Mouse (Mus musculus) midbrain, embryonic 16.5 days (tissue): ENCODE data around the gene Nrip1. TPM values are rescaled to one million over a fixed set of nuclear protein-coding genes. Genes with fewer than 3 reads are reported as not detected.

Experiments used
- ATAC-seq: fragments of 200-750 bp; cut with Nextera tagmentation; 2 replicates; pipeline ENCODE4 v1.8.0; 2017; ENCODE audit warnings: moderate TSS enrichment
- H3K27ac ChIP-seq: fragments of 300-500 bp; sonication (generic); 2 replicates; pipeline ENCODE4 v1.5.1; 2014; ENCODE audit warnings: mild to moderate bottlenecking, low read length, mixed read lengths
- H3K27me3 ChIP-seq: fragments of 300-500 bp; sonication (generic); 2 replicates; pipeline ENCODE4 v1.6.1; 2014; ENCODE audit warnings: low read depth, low read length, mixed read lengths; ENCODE audit not compliant: control insufficient read depth, insufficient read depth
- H3K36me3 ChIP-seq: fragments of 300-500 bp; sonication (generic); 2 replicates; pipeline ENCODE4 v1.6.1; 2014; ENCODE audit warnings: mild to moderate bottlenecking, low read length, moderate library complexity, mixed read lengths; ENCODE audit not compliant: control insufficient read depth, insufficient read depth
- H3K4me1 ChIP-seq: fragments of 300-500 bp; sonication (generic); 2 replicates; pipeline ENCODE4 v1.6.1; 2014; ENCODE audit warnings: mild to moderate bottlenecking, low read length, mixed read lengths; ENCODE audit not compliant: control insufficient read depth, insufficient read depth
- H3K4me2 ChIP-seq: fragments of 300-500 bp; sonication (generic); 2 replicates; pipeline ENCODE4 v1.6.1; 2014; ENCODE audit warnings: mild to moderate bottlenecking, low read length, mixed read lengths
- H3K4me3 ChIP-seq: fragments of 300-500 bp; sonication (generic); 2 replicates; pipeline ENCODE4 v1.5.1; 2014; ENCODE audit warnings: low read depth, mild to moderate bottlenecking, low read length, moderate library complexity, mixed read lengths
- H3K9ac ChIP-seq: fragments of 300-500 bp; sonication (generic); 2 replicates; pipeline ENCODE4 v1.6.1; 2014; ENCODE audit warnings: low read depth, low read length, mixed read lengths
- H3K9me3 ChIP-seq: fragments of 300-500 bp; sonication (generic); replicated peaks from 2 replicates; pipeline ENCODE4 v1.6.1; 2014; ENCODE audit warnings: mild to moderate bottlenecking, low read length, mixed read lengths; ENCODE audit not compliant: control insufficient read depth, poor library complexity, severe bottlenecking
- WGBS: fragments of 180-500 bp; shearing (Covaris S2); extraction: QIAGEN DNeasy Blood & Tissue Kit; methylation state at CpG from one replicate; pipeline ENCODE4 v1.1.7; 2014; 5-methylcytosine and 5-hydroxymethylcytosine counted together
- polyA plus RNA-seq: library from polyadenylated mRNA; unstranded; fragments of >200 nt; fragmentation: Nextera tagmentation; extraction: Ambion mirVana; gene quantifications from 2 replicates; pipeline ENCODE4 v1.2.1, GENCODE M21; 2015

The Nrip1 gene
- polyA plus RNA-seq, 1 experiment from 2014 or later, result 31.4 TPM

GRCm38 (mm10) chr16:76241266-76241665 lies 132.4 kb downstream of the Nrip1 start:
- H3K27ac ChIP-seq, result no peak overlapping the region

GRCm38 (mm10) chr16:76239353-76239752 lies 134.3 kb downstream of the Nrip1 start:
- no peak for ATAC-seq
- H3K36me3 ChIP-seq, result no peaks in the 10 kb centered on the region
- WGBS, result 84% methylated on average over 8 of the region's 8 CpGs
- no peak overlapping the region for H3K4me2 ChIP-seq
- H3K27ac ChIP-seq, result no peak overlapping the region
- H3K9me3 ChIP-seq, result no peaks in the 10 kb centered on the region
- no peaks in the 10 kb centered on the region for H3K4me1 ChIP-seq
- H3K27me3 ChIP-seq, result no peaks in the 10 kb centered on the region
- H3K4me3 ChIP-seq, result no peak overlapping the region
- no peak overlapping the region for H3K9ac ChIP-seq

More at GRCm38 (mm10) chr16:76241266-76241665, 132.4 kb downstream of the Nrip1 start:
- no peaks in the 10 kb centered on the region for H3K27me3 ChIP-seq
- WGBS, result 79% methylated on average over 4 of the region's 4 CpGs
- H3K36me3 ChIP-seq, result no peaks in the 10 kb centered on the region
- no peak overlapping the region for H3K4me3 ChIP-seq
- H3K4me1 ChIP-seq, result no peaks in the 10 kb centered on the region
- no peak overlapping the region for H3K4me2 ChIP-seq
- H3K9ac ChIP-seq, result no peak overlapping the region
- ATAC-seq, result no peak
- H3K9me3 ChIP-seq, result no peaks in the 10 kb centered on the region

DNA sequence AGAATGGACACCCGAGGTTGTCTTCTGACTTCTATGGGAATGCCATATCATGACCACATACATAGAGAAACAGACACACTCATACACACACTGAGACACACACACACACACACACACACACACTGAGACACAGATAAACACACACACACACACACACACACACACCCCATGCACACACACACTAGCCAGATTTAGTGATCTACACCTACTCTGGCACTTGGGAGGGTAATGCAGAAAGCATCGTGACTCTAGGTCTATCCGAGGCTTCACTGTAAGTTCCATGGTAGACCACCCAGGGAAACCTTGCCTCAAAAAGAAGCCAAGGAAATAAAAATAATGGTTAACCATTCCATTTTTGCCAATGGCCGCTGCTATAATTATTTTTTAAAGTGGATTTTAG lies 134.8 kb downstream of the Nrip1 start:
- Histone ChIP-seq H3K27me3 (no peaks in the 10 kb centered on the region), H3K4me2 (no peak overlapping the region), H3K4me3 (no peak overlapping the region), H3K4me1 (no peaks in the 10 kb centered on the region), H3K9ac (no peak overlapping the region), H3K9me3 (no peaks in the 10 kb centered on the region), H3K36me3 (no peaks in the 10 kb centered on the region), H3K27ac (no peak overlapping the region)
- 94% methylated on average over 4 of the region's 4 CpGs for WGBS
- ATAC-seq, result no peak
